Mouse (Mus musculus): ENCODE measurements at regions not wholly inside any gene's neighbourhood (a gene's known extent, or its start where the extent isn't known, plus 50 kb on each side); places are given as distances from the start of the nearest gene placed in this dataset.

- TF ChIP-seq CTCF (IDR thresholded peaks at IDR 0.05; ENCODE audit: control insufficient read depth, insufficient read depth, low read length) = no peak
- TF ChIP-seq POLR2A (IDR thresholded peaks at IDR 0.05; ENCODE audit: borderline replicate concordance, control insufficient read depth, low read depth, low read length) = no peak
These were observed 192.7 kb upstream of the Msx2 start for GRCm38 (mm10) chr13:53665592-53665991.
